Mouse (Mus musculus) limb, embryonic 10.5 days (tissue): ENCODE measurements at regions not wholly inside any gene's neighbourhood (a gene's known extent, or its start where the extent isn't known, plus 50 kb on each side); places are given as distances from the start of the nearest gene placed in this dataset.
"Not testable (repeated sequence)": the region's sequence is repeated elsewhere in the genome, so short reads cannot be mapped to it uniquely, and the experiment has no call there.

Experiments
- DNase-seq: peaks from one replicate; pipeline ENCODE4 v3.0.0-alpha.2; 2017; ENCODE audit warnings: low spot score
- H3K27ac ChIP-seq: fragments of 300-500 bp; sonication (generic); 2 replicates; pipeline ENCODE4 v1.5.1; 2016; ENCODE audit warnings: mild to moderate bottlenecking
- H3K27me3 ChIP-seq: fragments of 300-500 bp; sonication (generic); 2 replicates; pipeline ENCODE4 v1.6.1; 2016; ENCODE audit warnings: low read depth, mild to moderate bottlenecking; ENCODE audit not compliant: poor library complexity, severe bottlenecking
- H3K36me3 ChIP-seq: fragments of 300-500 bp; sonication (generic); 2 replicates; pipeline ENCODE4 v1.6.1; 2016; ENCODE audit warnings: mild to moderate bottlenecking, moderate library complexity
- H3K4me1 ChIP-seq: fragments of 300-500 bp; sonication (generic); 2 replicates; pipeline ENCODE4 v1.6.1; 2016
- H3K4me3 ChIP-seq: fragments of 300-500 bp; sonication (generic); 2 replicates; pipeline ENCODE4 v1.5.1; 2016; ENCODE audit warnings: mild to moderate bottlenecking, moderate library complexity
- H3K9me3 ChIP-seq: fragments of 300-500 bp; sonication (generic); replicated peaks from 2 replicates; pipeline ENCODE4 v1.6.1; 2016; ENCODE audit warnings: mild to moderate bottlenecking
- WGBS: fragments of 180-500 bp; shearing (Covaris S2); methylation state at CpG from one replicate; pipeline ENCODE4 v1.1.7; 2016; 5-methylcytosine and 5-hydroxymethylcytosine counted together

DNA sequence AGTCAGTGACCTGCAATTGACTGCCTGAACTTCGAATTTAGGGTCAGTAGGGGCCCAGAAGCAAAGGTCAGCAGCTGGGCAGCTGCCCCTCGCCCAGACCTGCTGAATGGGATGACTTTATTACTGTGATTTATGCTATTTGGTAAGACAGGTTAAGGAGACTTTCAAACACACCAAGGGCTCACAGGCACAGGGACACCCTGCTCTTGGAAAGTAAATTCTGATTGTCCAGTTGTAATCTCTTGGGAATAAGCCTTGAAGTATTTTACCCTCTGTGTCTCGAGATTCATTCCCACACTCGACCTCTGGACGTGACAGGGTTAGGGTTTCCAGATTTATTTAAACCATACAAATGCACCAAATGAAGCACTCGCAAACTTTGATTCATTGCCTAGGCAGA is 672.4 kb upstream of the Nr2f1 start:
- Histone ChIP-seq H3K4me3 (no peak overlapping the region), H3K27me3 (no peaks in the 10 kb centered on the region), H3K9me3 (no peaks in the 10 kb centered on the region), H3K36me3 (no peaks in the 10 kb centered on the region), H3K27ac (no peak overlapping the region), H3K4me1 (peaks cover 28% of the 10 kb centered on the region)
- WGBS, result 4% methylated on average over 6 of the region's 6 CpGs
- peak; percentile 49 for DNase-seq

DNA sequence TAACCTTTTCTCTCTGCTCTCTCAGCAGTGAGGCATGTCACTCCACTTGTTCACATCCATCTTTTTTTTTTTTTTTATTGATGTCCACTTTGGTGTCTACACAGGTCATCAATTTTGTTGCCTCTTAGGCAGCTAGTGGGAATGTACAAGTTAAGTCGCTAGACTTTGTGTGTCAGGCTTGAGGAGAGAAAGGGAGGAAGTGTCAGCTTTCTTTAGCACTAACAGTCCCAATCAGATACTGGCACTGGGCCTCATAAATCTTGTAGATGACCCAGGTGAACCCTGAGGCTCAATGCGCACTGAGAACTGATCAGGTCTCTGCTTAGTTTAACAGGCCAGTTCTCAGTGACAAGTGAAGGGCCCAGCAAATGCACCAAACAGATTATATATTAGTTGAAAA is 671.7 kb upstream of the Nr2f1 start:
- peak; percentile 48 for DNase-seq
- WGBS, result 5% methylated on average over 2 of the region's 2 CpGs
- Histone ChIP-seq H3K27ac (no peak overlapping the region), H3K27me3 (no peaks in the 10 kb centered on the region), H3K4me3 (no peak overlapping the region), H3K9me3 (no peaks in the 10 kb centered on the region), H3K4me1 (peaks cover 28% of the 10 kb centered on the region), H3K36me3 (no peaks in the 10 kb centered on the region)

DNA sequence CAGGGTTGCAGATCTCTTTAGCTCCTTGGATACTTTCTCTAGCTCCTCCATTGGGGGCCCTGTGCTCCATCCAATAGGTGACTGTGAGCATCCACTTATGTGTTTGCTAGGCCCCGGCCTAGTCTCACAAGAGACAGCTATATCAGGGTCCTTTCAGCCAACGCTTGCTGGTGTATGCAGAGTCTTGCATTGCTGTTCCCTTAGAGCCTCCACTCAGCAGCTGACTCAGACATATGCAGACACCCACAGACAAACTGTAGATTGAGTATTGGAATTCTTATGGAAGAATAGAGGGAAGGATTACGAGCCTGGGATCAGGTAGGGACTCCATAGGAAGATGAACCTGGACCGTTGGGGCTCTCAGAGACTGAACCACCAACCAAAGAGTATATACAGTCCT is 624.8 kb upstream of the Nr2f1 start:
- WGBS, result 92% methylated on average over 4 of the region's 4 CpGs
- not testable (repeated sequence) for H3K4me1 ChIP-seq, H3K36me3 ChIP-seq

DNA sequence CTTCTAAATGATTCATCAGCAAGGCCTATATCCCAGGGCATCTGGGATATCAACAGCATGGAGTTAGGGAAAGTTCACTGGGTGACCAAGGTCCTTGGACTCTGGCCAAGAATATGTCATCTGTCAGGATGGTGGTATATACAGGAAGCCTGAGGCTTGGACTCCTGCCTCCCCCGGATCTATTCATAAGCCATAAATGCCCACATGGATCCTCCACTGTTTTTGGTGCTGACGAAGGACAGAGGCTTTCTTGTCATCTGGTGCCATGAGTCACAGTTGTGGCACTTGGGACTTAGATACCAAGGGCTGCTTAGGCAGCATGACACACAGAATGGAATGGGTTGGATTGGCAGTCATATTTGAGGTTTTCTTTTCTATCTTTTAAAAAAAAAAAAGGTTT is 610.1 kb upstream of the Nr2f1 start:
- no peaks in the 10 kb centered on the region for H3K9me3 ChIP-seq
- no peak for DNase-seq
- no peaks in the 10 kb centered on the region for H3K27me3 ChIP-seq
- WGBS, result 75% methylated on average over 2 of the region's 2 CpGs
- no peak overlapping the region for H3K4me3 ChIP-seq
- H3K36me3 ChIP-seq, result no peaks in the 10 kb centered on the region
- H3K4me1 ChIP-seq, result no peaks in the 10 kb centered on the region
- H3K27ac ChIP-seq, result no peak overlapping the region

More for the DNA sequence above, 624.8 kb upstream of the Nr2f1 start:
- DNase-seq, H3K9me3 ChIP-seq, H3K4me3 ChIP-seq, H3K27me3 ChIP-seq, H3K27ac ChIP-seq: not testable (repeated sequence)

DNA sequence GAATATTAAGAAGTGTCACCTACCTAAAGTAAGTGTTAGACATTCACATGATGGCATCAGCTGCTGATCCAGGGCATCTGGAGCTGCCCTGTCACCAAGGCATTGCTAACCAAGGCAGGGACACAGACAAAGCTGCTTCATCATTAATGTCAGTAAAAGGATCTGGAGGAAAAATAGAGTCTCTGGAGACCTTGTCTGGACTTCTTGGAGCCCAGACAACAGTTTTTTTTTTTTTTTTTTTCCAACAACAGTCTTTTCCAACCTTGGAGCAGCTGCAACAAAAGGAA is 603.2 kb upstream of the Nr2f1 start:
- DNase-seq, result no peak

DNA sequence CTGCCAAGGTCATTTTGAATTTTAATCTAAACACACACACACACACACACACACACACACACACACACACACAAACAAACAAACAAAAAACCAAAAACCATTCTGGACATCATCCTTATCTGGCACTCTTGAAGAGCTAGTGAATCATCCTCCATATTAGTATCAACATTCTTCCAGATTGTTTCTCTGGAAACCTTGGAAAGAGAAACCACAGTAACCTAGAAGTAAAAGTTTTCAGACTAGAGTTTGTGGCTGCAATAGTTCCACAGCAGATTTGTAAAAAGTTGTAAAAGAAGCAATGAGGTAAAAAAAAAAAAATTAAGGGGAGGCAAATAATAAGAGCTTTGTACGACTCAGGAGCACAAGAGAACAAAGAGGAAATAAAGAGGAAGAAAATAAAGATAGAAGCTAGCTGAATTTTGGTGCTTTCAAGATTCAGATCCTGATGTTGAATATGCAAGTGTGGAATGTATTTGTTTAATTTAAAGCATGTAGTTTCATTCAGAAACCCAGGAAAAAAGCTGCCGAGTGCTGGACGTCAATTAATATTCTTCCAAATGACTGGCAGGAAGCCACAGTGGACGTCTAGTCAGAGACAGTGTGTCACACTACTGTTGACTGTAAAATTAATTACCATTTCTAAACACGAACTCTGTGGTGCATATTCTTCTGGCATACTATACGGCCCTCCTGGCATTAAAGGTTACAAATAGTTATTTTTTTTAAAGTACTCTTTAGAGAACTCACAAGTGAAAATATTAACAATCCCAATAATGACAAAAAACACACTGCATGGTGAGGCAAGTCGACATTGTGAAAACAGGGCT is 602.7 kb upstream of the Nr2f1 start:
- Histone ChIP-seq H3K4me1 (no peaks in the 10 kb centered on the region), H3K9me3 (no peaks in the 10 kb centered on the region)
- 71% methylated on average over 7 of the region's 7 CpGs for WGBS

More for the DNA sequence above, 603.2 kb upstream of the Nr2f1 start:
- Histone ChIP-seq H3K36me3 (no peaks in the 10 kb centered on the region), H3K27me3 (no peaks in the 10 kb centered on the region), H3K4me3 (no peak overlapping the region), H3K4me1 (no peaks in the 10 kb centered on the region), H3K9me3 (no peaks in the 10 kb centered on the region), H3K27ac (no peak overlapping the region)

DNA sequence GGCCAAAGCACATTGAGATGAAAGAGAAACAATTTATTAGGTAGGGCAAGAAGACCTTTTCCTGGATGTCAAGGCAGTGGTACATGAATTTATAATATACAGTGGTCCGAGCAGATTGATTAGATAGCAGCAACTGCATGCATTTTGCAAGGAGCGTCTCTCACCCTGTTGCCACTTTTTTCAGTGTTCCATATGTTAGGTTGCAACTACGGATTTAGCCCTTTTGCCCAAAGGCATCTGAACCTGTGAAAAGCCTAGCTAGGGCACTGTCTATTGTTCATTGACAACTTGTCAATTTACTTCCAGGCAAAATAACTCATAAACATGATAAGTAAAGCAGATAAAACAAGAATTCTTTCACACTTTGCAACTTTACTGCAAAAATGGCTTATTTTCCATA is 600.1 kb upstream of the Nr2f1 start:
- no peak for DNase-seq
- Histone ChIP-seq H3K4me3 (no peak overlapping the region), H3K27ac (no peak overlapping the region), H3K4me1 (no peaks in the 10 kb centered on the region), H3K27me3 (no peaks in the 10 kb centered on the region), H3K9me3 (no peaks in the 10 kb centered on the region), H3K36me3 (no peaks in the 10 kb centered on the region)
- WGBS, result 77% methylated on average over 3 of the region's 3 CpGs

More for the DNA sequence above, 602.7 kb upstream of the Nr2f1 start:
- no peak overlapping the region for H3K4me3 ChIP-seq
- H3K27ac ChIP-seq, result no peak overlapping the region
- H3K36me3 ChIP-seq, result no peaks in the 10 kb centered on the region
- DNase-seq, result no peak
- H3K27me3 ChIP-seq, result no peaks in the 10 kb centered on the region

DNA sequence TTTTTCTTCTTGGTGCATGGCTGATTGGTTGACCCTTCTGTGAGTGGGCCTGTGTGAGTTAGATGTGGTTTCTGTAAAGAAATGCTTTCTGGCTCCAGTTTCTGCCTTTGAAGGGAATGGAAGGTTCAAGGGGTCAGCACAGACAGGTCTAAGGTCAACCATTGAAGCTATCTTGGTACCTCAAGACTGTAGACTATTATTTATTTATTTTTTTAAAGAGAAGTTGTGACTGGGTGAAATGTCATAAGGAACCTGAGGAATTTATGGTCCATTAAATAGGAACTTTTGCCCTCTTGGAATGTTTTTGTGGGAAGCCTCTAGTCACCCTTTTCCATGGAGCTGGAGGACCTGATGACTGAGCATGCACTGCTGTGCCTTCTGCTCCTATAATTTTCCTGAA is 595.7 kb upstream of the Nr2f1 start:
- H3K36me3 ChIP-seq, result no peaks in the 10 kb centered on the region
- no peaks in the 10 kb centered on the region for H3K9me3 ChIP-seq
- H3K4me1 ChIP-seq, result no peaks in the 10 kb centered on the region
- H3K27ac ChIP-seq, result no peak overlapping the region
- DNase-seq, result no peak
- H3K4me3 ChIP-seq, result no peak overlapping the region
- H3K27me3 ChIP-seq, result no peaks in the 10 kb centered on the region

DNA sequence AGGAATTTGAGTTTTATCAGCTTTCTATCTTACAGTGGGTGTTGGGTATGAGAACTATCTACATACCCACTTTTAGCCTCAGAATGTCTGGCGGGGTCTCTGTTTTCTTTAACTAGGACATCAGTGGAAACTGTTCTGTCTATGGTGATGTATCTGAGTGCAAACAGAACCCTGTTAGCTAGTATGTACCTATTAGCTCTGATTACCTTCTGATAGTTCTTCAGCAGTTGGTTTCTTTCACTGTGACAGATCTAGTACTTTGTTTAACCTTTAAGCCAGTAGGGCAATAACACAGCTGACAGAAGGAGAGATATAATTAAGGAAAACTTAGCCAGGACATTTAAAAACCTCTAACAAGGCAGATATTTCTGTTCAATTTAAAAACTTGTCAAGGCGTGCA is 584.7 kb upstream of the Nr2f1 start:
- H3K4me3 ChIP-seq, result no peak overlapping the region
- no peaks in the 10 kb centered on the region for H3K4me1 ChIP-seq
- no peaks in the 10 kb centered on the region for H3K27me3 ChIP-seq
- WGBS, result 35% methylated on average over 2 of the region's 2 CpGs
- H3K27ac ChIP-seq, result no peak overlapping the region
- no peak for DNase-seq
- no peaks in the 10 kb centered on the region for H3K9me3 ChIP-seq
- no peaks in the 10 kb centered on the region for H3K36me3 ChIP-seq

DNA sequence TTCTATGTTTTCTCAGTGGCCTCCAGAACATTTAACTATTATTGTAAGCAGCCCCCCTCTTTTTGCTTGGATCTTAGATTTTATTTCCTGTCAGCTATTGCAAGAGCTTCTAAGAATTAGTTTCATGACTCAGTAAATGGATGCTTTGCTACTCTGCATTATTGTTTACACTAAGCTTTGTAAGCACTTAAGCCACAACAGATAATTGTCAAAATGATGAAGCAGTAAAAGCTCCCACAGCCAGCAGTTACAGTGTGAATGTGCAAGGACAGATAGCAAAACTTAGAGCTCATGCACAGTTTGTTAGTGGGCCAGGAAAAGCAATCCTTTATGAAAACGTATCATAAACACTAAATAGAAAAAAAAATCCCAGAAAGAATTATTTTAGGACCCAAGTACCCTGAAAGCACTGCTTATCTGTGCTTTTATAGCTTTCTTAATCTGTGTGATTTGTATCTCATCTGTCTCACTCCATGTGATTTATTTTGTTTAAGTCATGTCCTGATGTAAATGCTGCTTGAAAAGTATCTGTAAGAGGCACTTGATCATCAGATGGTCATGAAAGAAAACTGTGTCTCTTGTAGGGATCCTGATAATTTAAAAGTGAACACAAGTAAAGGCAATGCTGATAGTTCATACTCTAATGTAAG is 584.2 kb upstream of the Nr2f1 start:
- H3K36me3 ChIP-seq, result no peaks in the 10 kb centered on the region
- no peaks in the 10 kb centered on the region for H3K9me3 ChIP-seq
- no peak for DNase-seq
- H3K4me3 ChIP-seq, result no peak overlapping the region
- WGBS, result 50% methylated on average over 1 of the region's 1 CpGs
- no peak overlapping the region for H3K27ac ChIP-seq
- H3K4me1 ChIP-seq, result no peaks in the 10 kb centered on the region
- H3K27me3 ChIP-seq, result no peaks in the 10 kb centered on the region
